Mouse (Mus musculus): Measurements from ENCODE around the gene Elf1. TPM values are rescaled to one million over a fixed set of nuclear protein-coding genes. Genes with fewer than 3 reads are reported as not detected.

The Elf1 gene
- polyA plus RNA-seq, 1 experiment, result 15.4 TPM

- no peak for DNase-seq
- H3K27me3 ChIP-seq (replicated peaks; ENCODE audit: control insufficient read depth, insufficient read depth, low read length), result no peaks in the 10 kb centered on the region
- H3K27ac ChIP-seq (ENCODE audit: insufficient read depth, low read depth, low read length), result no peak overlapping the region
- 92% methylated on average over 8 of the region's 8 CpGs for WGBS
- no peak for TF ChIP-seq POLR2A (IDR thresholded peaks at IDR 0.05; ENCODE audit: low read depth, low read length)
- no peak for TF ChIP-seq CTCF (conservative IDR thresholded peaks at IDR 0.05; ENCODE audit: insufficient read depth, insufficient read length, low read depth, low read length)
- H3K36me3 ChIP-seq (ENCODE audit: control insufficient read depth, insufficient read depth, low read length), result peaks cover 2% of the 10 kb centered on the region; the same call in 1 of the 2 replicates
- H3K4me3 ChIP-seq (ENCODE audit: insufficient read depth, low read depth, low read length), result no peak overlapping the region
- H3K4me1 ChIP-seq (ENCODE audit: control insufficient read depth, insufficient read depth, low read length), result peaks cover 8% of the 10 kb centered on the region
These were observed 109.9 kb downstream of the Elf1 start for GRCm38 (mm10) chr14:79590916-79591315.

GRCm38 (mm10) chr14:79591611-79592010 is 110.6 kb downstream of the Elf1 start:
- DNase-seq, result no peak
- WGBS, result 94% methylated on average over 2 of the region's 2 CpGs
- Histone ChIP-seq H3K4me1 (ENCODE audit: control insufficient read depth, insufficient read depth, low read length) (peaks cover 6% of the 10 kb centered on the region), H3K36me3 (ENCODE audit: control insufficient read depth, insufficient read depth, low read length) (peaks cover 2% of the 10 kb centered on the region; the same call in 1 of the 2 replicates), H3K4me3 (ENCODE audit: insufficient read depth, low read depth, low read length) (no peak overlapping the region), H3K27ac (ENCODE audit: insufficient read depth, low read depth, low read length) (no peak overlapping the region), H3K27me3 (replicated peaks; ENCODE audit: control insufficient read depth, insufficient read depth, low read length) (no peaks in the 10 kb centered on the region)
- no peak for TF ChIP-seq POLR2A (IDR thresholded peaks at IDR 0.05; ENCODE audit: low read depth, low read length)
- no peak for TF ChIP-seq CTCF (conservative IDR thresholded peaks at IDR 0.05; ENCODE audit: insufficient read depth, insufficient read length, low read depth, low read length)

- DNase-seq, result no peak
- no peak for TF ChIP-seq CTCF (conservative IDR thresholded peaks at IDR 0.05; ENCODE audit: insufficient read depth, insufficient read length, low read depth, low read length)
- no peak for TF ChIP-seq POLR2A (IDR thresholded peaks at IDR 0.05; ENCODE audit: low read depth, low read length)
These were observed 113.1 kb downstream of the Elf1 start for GRCm38 (mm10) chr14:79594069-79594468.

GRCm38 (mm10) chr14:79596602-79597001 is 115.6 kb downstream of the Elf1 start:
- Histone ChIP-seq H3K36me3 (ENCODE audit: control insufficient read depth, insufficient read depth, low read length) (peaks cover 5% of the 10 kb centered on the region), H3K4me3 (ENCODE audit: insufficient read depth, low read depth, low read length) (no peak overlapping the region), H3K27ac (ENCODE audit: insufficient read depth, low read depth, low read length) (no peak overlapping the region), H3K27me3 (replicated peaks; ENCODE audit: control insufficient read depth, insufficient read depth, low read length) (no peaks in the 10 kb centered on the region), H3K4me1 (ENCODE audit: control insufficient read depth, insufficient read depth, low read length) (no peaks in the 10 kb centered on the region)
- 54% methylated on average over 4 of the region's 4 CpGs for WGBS
- no peak for DNase-seq
- no peak for TF ChIP-seq CTCF (conservative IDR thresholded peaks at IDR 0.05; ENCODE audit: insufficient read depth, insufficient read length, low read depth, low read length)

More at GRCm38 (mm10) chr14:79594069-79594468, 113.1 kb downstream of the Elf1 start:
- H3K27ac ChIP-seq (ENCODE audit: insufficient read depth, low read depth, low read length), result no peak overlapping the region
- H3K4me3 ChIP-seq (ENCODE audit: insufficient read depth, low read depth, low read length), result no peak overlapping the region
- H3K36me3 ChIP-seq (ENCODE audit: control insufficient read depth, insufficient read depth, low read length), result peaks cover 2% of the 10 kb centered on the region
- no peaks in the 10 kb centered on the region for H3K27me3 ChIP-seq (replicated peaks; ENCODE audit: control insufficient read depth, insufficient read depth, low read length)
- H3K4me1 ChIP-seq (ENCODE audit: control insufficient read depth, insufficient read depth, low read length), result no peaks in the 10 kb centered on the region; the same call in 1 of the 2 replicates
- 94% methylated on average over 5 of the region's 5 CpGs for WGBS

- no peak for TF ChIP-seq POLR2A (IDR thresholded peaks at IDR 0.05; ENCODE audit: low read depth, low read length)
- TF ChIP-seq CTCF (conservative IDR thresholded peaks at IDR 0.05; ENCODE audit: insufficient read depth, insufficient read length, low read depth, low read length), result no peak
- DNase-seq, result peak; percentile 52
- Histone ChIP-seq H3K36me3 (ENCODE audit: control insufficient read depth, insufficient read depth, low read length) (peaks cover 8% of the 10 kb centered on the region), H3K27ac (ENCODE audit: insufficient read depth, low read depth, low read length) (no peak overlapping the region), H3K4me1 (ENCODE audit: control insufficient read depth, insufficient read depth, low read length) (no peaks in the 10 kb centered on the region), H3K4me3 (ENCODE audit: insufficient read depth, low read depth, low read length) (no peak overlapping the region), H3K27me3 (replicated peaks; ENCODE audit: control insufficient read depth, insufficient read depth, low read length) (no peaks in the 10 kb centered on the region)
- 39% methylated on average over 2 of the region's 2 CpGs for WGBS
These were observed 124.9 kb downstream of the Elf1 start for GRCm38 (mm10) chr14:79605881-79606280.

GRCm38 (mm10) chr14:79606392-79606791 is 125.4 kb downstream of the Elf1 start:
- Histone ChIP-seq H3K27me3 (replicated peaks; ENCODE audit: control insufficient read depth, insufficient read depth, low read length) (no peaks in the 10 kb centered on the region), H3K4me3 (ENCODE audit: insufficient read depth, low read depth, low read length) (no peak overlapping the region), H3K4me1 (ENCODE audit: control insufficient read depth, insufficient read depth, low read length) (no peaks in the 10 kb centered on the region), H3K27ac (ENCODE audit: insufficient read depth, low read depth, low read length) (no peak overlapping the region), H3K36me3 (ENCODE audit: control insufficient read depth, insufficient read depth, low read length) (peaks cover 5% of the 10 kb centered on the region)
- DNase-seq, result no peak
- TF ChIP-seq CTCF (conservative IDR thresholded peaks at IDR 0.05; ENCODE audit: insufficient read depth, insufficient read length, low read depth, low read length) (no peak), POLR2A (IDR thresholded peaks at IDR 0.05; ENCODE audit: low read depth, low read length) (no peak)
- 87% methylated on average over 6 of the region's 6 CpGs for WGBS

- no peak overlapping the region for H3K27ac ChIP-seq (ENCODE audit: insufficient read depth, low read depth, low read length)
- WGBS, result 93% methylated on average over 3 of the region's 3 CpGs
- H3K4me1 ChIP-seq (ENCODE audit: control insufficient read depth, insufficient read depth, low read length), result no peaks in the 10 kb centered on the region
- no peak for TF ChIP-seq POLR2A (IDR thresholded peaks at IDR 0.05; ENCODE audit: low read depth, low read length)
- no peak for TF ChIP-seq CTCF (conservative IDR thresholded peaks at IDR 0.05; ENCODE audit: insufficient read depth, insufficient read length, low read depth, low read length)
- H3K4me3 ChIP-seq (ENCODE audit: insufficient read depth, low read depth, low read length), result no peak overlapping the region
- no peak for DNase-seq
- no peaks in the 10 kb centered on the region for H3K27me3 ChIP-seq (replicated peaks; ENCODE audit: control insufficient read depth, insufficient read depth, low read length)
- H3K36me3 ChIP-seq (ENCODE audit: control insufficient read depth, insufficient read depth, low read length), result peaks cover 5% of the 10 kb centered on the region
These were observed 125.9 kb downstream of the Elf1 start for GRCm38 (mm10) chr14:79606867-79607266.
